Mouse (Mus musculus) lung, adult 10 weeks (tissue): ENCODE results near the gene Fcrlb. TPM values are rescaled to one million over a fixed set of nuclear protein-coding genes. Genes with fewer than 3 reads are reported as not detected.

Experiments
- polyA plus RNA-seq: library from polyadenylated mRNA; stranded (reverse); fragments of 350-450 nt; fragmentation: Illumina TruSeq; extraction: RNeasy Lipid Tissue Mini Kit (QIAGEN cat#74804); gene quantifications from one replicate; pipeline ENCODE4 v1.2.3, GENCODE M21; 2014; ENCODE audit warnings: low read depth, low replicate concordance; ENCODE audit not compliant: insufficient read depth

Gene Fcrlb
- polyA plus RNA-seq = not detected

GRCm38 (mm10) chr1:170912891-170913615 is at the start of gene Fcrlb:
TSS of gene Fcrlb (minus strand) at chr1:170912941.

GRCm38 (mm10) chr1:170927378-170927777 is 14.6 kb upstream of the Fcrlb start, which contains the start of gene Fcrla:
TSS of gene Fcrla (minus strand) at chr1:170927583.

GRCm38 (mm10) chr1:170884978-170885561 is 27.7 kb downstream of the Fcrlb start, which contains the start of the genes Gm26620 and Dusp12:
TSS of gene Gm26620 (plus strand) at chr1:170885065.
TSS of gene Dusp12 (minus strand) at chr1:170885540.

GRCm38 (mm10) chr1:170867691-170868105 is 45.0 kb downstream of the Fcrlb start, which contains the start of gene Atf6:
TSS of gene Atf6 (minus strand) at chr1:170867771.

Other genes with a start within 250 kb of the Fcrlb start
- 10.6 TPM for gene Atf6, start 45.2 kb downstream of the Fcrlb start, polyA plus RNA-seq
- not detected for gene Gm26620, start 27.9 kb downstream of the Fcrlb start, polyA plus RNA-seq
- gene Dusp12, start 27.4 kb downstream of the Fcrlb start, polyA plus RNA-seq = 14.9 TPM
- gene Fcrla, start 14.6 kb upstream of the Fcrlb start, polyA plus RNA-seq = 17.8 TPM
- gene Fcgr2b, start 63.6 kb upstream of the Fcrlb start, polyA plus RNA-seq = 25.8 TPM
- 11.0 TPM for gene Fcgr4, start 106.0 kb upstream of the Fcrlb start, polyA plus RNA-seq
- gene Fcgr3, start 152.0 kb upstream of the Fcrlb start, polyA plus RNA-seq = 45.4 TPM
- gene Cfap126, start 201.0 kb upstream of the Fcrlb start, polyA plus RNA-seq = 47.9 TPM
- 105 TPM for gene Sdhc, start 237.7 kb upstream of the Fcrlb start, polyA plus RNA-seq
- gene Mpz, start 237.8 kb upstream of the Fcrlb start, polyA plus RNA-seq = 6.1 TPM